Mouse (Mus musculus) liver, embryonic 11.5 days (tissue): Measurements from ENCODE around the gene Klhl32. TPM values are rescaled to one million over a fixed set of nuclear protein-coding genes. Genes with fewer than 3 reads are reported as not detected.

Source experiments
- ATAC-seq: fragments of 200-750 bp; cut with Nextera tagmentation; replicated peaks from 2 replicates; pipeline ENCODE4 v1.8.0; 2017; ENCODE audit warnings: moderate number of reproducible peaks, mild to moderate bottlenecking, moderate TSS enrichment, moderate library complexity; ENCODE audit not compliant: low FRiP score
- DNase-seq: peaks from one replicate; pipeline ENCODE4 v3.0.0-alpha.2; 2017; ENCODE audit warnings: low spot score
- H3K27ac ChIP-seq: fragments of 300-500 bp; sonication (generic); 2 replicates; pipeline ENCODE4 v1.5.1; 2014; ENCODE audit warnings: mild to moderate bottlenecking, low read depth, low read length, control low read depth
- H3K27me3 ChIP-seq: fragments of 300-500 bp; sonication (generic); replicated peaks from 2 replicates; pipeline ENCODE4 v1.6.1; 2014; ENCODE audit warnings: low read length, mixed read lengths; ENCODE audit not compliant: control insufficient read depth, insufficient read depth
- H3K36me3 ChIP-seq: fragments of 300-500 bp; sonication (generic); 2 replicates; pipeline ENCODE4 v1.6.1; 2014; ENCODE audit warnings: mild to moderate bottlenecking, low read length, moderate library complexity, mixed read lengths; ENCODE audit not compliant: control insufficient read depth, insufficient read depth
- H3K4me1 ChIP-seq: fragments of 300-500 bp; sonication (generic); replicated peaks from 2 replicates; pipeline ENCODE4 v1.6.1; 2014; ENCODE audit warnings: low read length, mixed read lengths; ENCODE audit not compliant: control insufficient read depth, insufficient read depth
- H3K4me2 ChIP-seq: fragments of 300-500 bp; sonication (generic); 2 replicates; pipeline ENCODE4 v1.6.1; 2014; ENCODE audit warnings: mild to moderate bottlenecking, control low read depth, moderate library complexity
- H3K4me3 ChIP-seq: fragments of 300-500 bp; sonication (generic); 2 replicates; pipeline ENCODE4 v1.5.1; 2014; ENCODE audit warnings: low read depth, low read length, control low read depth
- H3K9ac ChIP-seq: fragments of 300-500 bp; sonication (generic); 2 replicates; pipeline ENCODE4 v1.6.1; 2014; ENCODE audit warnings: low read depth, low read length, control low read depth
- H3K9me3 ChIP-seq: fragments of 300-500 bp; sonication (generic); 2 replicates; pipeline ENCODE4 v1.6.1; 2016; ENCODE audit warnings: low read length, inconsistent platforms, mixed read lengths; ENCODE audit not compliant: control insufficient read depth
- WGBS: fragments of 180-500 bp; shearing (Covaris S2); extraction: QIAGEN DNeasy Blood & Tissue Kit; methylation state at CpG from one replicate; pipeline ENCODE4 v1.1.7; 2014; 5-methylcytosine and 5-hydroxymethylcytosine counted together
- polyA plus RNA-seq: library from polyadenylated mRNA; unstranded; fragments of >200 nt; fragmentation: Nextera tagmentation; extraction: Ambion mirVana; gene quantifications from 2 replicates; pipeline ENCODE4 v1.2.1, GENCODE M21; 2014

Klhl32 gene
- polyA plus RNA-seq, 1 experiment from 2014 or later, result 0.51 TPM

DNA sequence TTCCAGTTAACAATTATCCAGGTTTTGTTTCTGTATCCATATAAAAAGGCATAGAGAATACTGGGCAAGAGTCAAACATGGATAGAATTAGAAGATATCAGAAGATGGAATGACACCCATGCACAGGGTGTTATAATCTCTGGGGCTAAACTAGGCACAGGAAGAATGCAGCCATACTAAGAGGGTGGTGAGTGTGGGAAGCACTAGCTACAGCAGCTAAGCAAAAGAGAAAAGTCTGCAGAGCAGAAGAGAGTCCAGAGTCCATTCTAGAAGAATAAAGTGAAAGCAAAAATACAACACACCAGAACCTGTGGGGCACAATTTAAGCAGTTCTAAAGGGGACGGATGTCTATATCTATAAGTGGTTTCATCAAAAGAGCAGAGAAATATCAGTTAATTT, 61.6 kb downstream of the Klhl32 start:
- H3K4me2 ChIP-seq, result no peak overlapping the region
- ATAC-seq, result no peak

GRCm38 (mm10) chr4:24785757-24786532, 65.0 kb downstream of the Klhl32 start:
- no peaks in the 10 kb centered on the region for H3K27me3 ChIP-seq
- H3K36me3 ChIP-seq, result no peaks in the 10 kb centered on the region
- H3K9me3 ChIP-seq, result no peaks in the 10 kb centered on the region
- no peak overlapping the region for H3K4me3 ChIP-seq
- no peak overlapping the region for H3K4me2 ChIP-seq
- DNase-seq (no peak), ATAC-seq (no peak)
- H3K27ac ChIP-seq, result no peak overlapping the region
- no peaks in the 10 kb centered on the region for H3K4me1 ChIP-seq
- H3K9ac ChIP-seq, result no peak overlapping the region
- 46% methylated on average over 7 of the region's 7 CpGs for WGBS

More for the DNA sequence above, 61.6 kb downstream of the Klhl32 start:
- no peak overlapping the region for H3K9ac ChIP-seq
- no peaks in the 10 kb centered on the region for H3K9me3 ChIP-seq
- no peak overlapping the region for H3K4me3 ChIP-seq
- 76% methylated on average over 1 of the region's 1 CpGs for WGBS
- H3K4me1 ChIP-seq, result no peaks in the 10 kb centered on the region
- no peak overlapping the region for H3K27ac ChIP-seq
- DNase-seq, result no peak
- no peaks in the 10 kb centered on the region for H3K27me3 ChIP-seq
- no peaks in the 10 kb centered on the region for H3K36me3 ChIP-seq

DNA sequence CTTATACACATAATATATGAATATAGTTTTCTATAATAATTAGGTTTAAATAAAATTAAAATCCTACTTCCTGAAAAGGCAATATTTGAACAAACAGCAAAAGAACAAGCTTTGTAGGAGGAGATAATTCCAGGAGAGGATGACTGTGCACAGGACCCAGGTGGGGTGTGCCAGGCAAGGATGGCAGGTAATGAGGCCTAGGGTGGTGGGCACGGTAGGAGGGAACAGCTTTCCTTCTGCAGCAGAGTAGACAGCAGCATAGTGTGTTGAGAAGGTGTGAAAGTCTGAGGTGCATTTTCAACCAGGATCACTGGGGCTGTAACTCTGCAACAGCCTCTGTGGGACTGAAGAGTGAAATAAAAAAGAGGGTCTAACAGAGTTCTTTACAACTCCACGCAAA, 85.0 kb downstream of the Klhl32 start:
- no peak for DNase-seq
- WGBS, result 70% methylated on average over 2 of the region's 2 CpGs
- Histone ChIP-seq H3K4me2 (no peak overlapping the region), H3K36me3 (no peaks in the 10 kb centered on the region), H3K4me1 (no peaks in the 10 kb centered on the region), H3K9ac (no peak overlapping the region), H3K9me3 (no peaks in the 10 kb centered on the region; the same call in 1 of the 2 replicates), H3K27ac (no peak overlapping the region), H3K27me3 (no peaks in the 10 kb centered on the region), H3K4me3 (no peak overlapping the region)
- no peak for ATAC-seq

GRCm38 (mm10) chr4:24765469-24765868, 85.5 kb downstream of the Klhl32 start:
- no peaks in the 10 kb centered on the region for H3K27me3 ChIP-seq
- no peaks in the 10 kb centered on the region for H3K36me3 ChIP-seq
- H3K4me2 ChIP-seq, result no peak overlapping the region
- H3K4me1 ChIP-seq, result no peaks in the 10 kb centered on the region
- H3K9ac ChIP-seq, result no peak overlapping the region
- 57% methylated on average over 3 of the region's 3 CpGs for WGBS
- H3K4me3 ChIP-seq, result no peak overlapping the region
- no peak for ATAC-seq
- no peaks in the 10 kb centered on the region for H3K9me3 ChIP-seq
- DNase-seq, result no peak
- no peak overlapping the region for H3K27ac ChIP-seq

DNA sequence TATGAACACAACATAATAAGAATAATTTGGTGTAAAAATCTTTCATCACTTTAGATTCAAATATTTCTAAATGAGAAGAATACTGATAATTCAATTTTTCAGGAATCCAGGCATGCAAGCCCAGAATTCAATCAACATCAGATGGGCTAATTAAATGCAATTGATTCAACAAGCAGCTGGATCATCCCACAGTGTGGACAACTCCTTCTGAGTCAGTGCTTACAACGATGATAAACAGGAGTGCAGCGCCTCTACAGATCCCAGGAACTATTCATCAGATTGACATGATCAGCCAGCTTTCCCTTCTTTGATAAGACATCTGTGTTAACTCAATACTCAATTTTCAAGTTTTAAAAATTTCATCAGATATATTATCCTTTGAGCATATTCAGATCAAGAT, 86.4 kb downstream of the Klhl32 start:
- 71% methylated on average over 2 of the region's 2 CpGs for WGBS
- DNase-seq (no peak), ATAC-seq (no peak)
- H3K4me3 ChIP-seq, result no peak overlapping the region
- H3K36me3 ChIP-seq, result no peaks in the 10 kb centered on the region
- H3K4me2 ChIP-seq, result no peak overlapping the region
- no peak overlapping the region for H3K27ac ChIP-seq
- H3K4me1 ChIP-seq, result no peaks in the 10 kb centered on the region
- H3K9ac ChIP-seq, result no peak overlapping the region
- H3K9me3 ChIP-seq, result no peaks in the 10 kb centered on the region
- no peaks in the 10 kb centered on the region for H3K27me3 ChIP-seq

DNA sequence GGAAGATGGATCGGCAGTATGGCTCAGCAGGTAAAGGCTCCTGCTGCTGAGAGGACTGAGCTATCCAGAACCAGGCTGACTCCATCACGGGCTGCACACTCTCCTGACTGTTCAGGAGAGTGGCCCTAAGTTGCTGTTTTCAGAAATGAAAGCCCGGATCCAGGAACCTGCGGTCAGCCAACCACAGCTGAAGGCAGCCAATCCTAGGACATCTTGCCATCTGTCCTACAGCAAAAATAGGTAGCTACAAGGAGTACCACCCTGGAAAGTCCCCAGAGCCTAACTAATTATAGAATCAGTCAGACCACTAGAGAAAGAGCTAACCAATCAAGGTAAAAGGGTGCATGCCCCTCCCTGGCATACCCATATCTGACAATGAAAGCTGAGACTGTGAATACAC, 87.5 kb downstream of the Klhl32 start:
- ATAC-seq (no peak), DNase-seq (no peak)
- Histone ChIP-seq H3K4me3 (no peak overlapping the region), H3K4me1 (no peaks in the 10 kb centered on the region), H3K9ac (no peak overlapping the region), H3K27ac (no peak overlapping the region), H3K4me2 (no peak overlapping the region), H3K27me3 (no peaks in the 10 kb centered on the region), H3K36me3 (no peaks in the 10 kb centered on the region), H3K9me3 (no peaks in the 10 kb centered on the region)
- WGBS, result 79% methylated on average over 4 of the region's 4 CpGs

DNA sequence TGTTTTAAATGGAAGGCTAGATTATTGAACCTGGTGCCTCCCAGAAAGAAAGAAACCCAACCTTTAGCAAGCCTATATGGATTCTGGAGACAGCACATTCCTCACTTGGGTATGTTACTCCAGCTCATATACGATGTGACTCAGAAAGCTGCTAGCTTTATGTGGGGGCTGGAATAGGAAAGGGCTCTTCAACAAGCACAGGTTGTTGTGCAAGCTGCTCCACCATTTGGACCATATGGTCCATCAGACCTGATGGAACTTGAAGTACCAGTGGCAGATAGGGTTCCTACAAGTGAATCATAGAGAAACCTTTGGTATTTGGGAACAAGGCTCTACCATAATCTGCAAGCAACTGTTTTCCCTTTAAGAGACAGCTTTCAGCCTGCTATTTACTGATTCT, 92.0 kb downstream of the Klhl32 start:
- WGBS, result 81% methylated on average over 1 of the region's 1 CpGs
- Histone ChIP-seq H3K4me3 (no peak overlapping the region), H3K4me1 (no peaks in the 10 kb centered on the region), H3K9me3 (no peaks in the 10 kb centered on the region), H3K27ac (no peak overlapping the region), H3K36me3 (no peaks in the 10 kb centered on the region), H3K9ac (no peak overlapping the region), H3K27me3 (no peaks in the 10 kb centered on the region), H3K4me2 (no peak overlapping the region)
- DNase-seq (no peak), ATAC-seq (no peak)

DNA sequence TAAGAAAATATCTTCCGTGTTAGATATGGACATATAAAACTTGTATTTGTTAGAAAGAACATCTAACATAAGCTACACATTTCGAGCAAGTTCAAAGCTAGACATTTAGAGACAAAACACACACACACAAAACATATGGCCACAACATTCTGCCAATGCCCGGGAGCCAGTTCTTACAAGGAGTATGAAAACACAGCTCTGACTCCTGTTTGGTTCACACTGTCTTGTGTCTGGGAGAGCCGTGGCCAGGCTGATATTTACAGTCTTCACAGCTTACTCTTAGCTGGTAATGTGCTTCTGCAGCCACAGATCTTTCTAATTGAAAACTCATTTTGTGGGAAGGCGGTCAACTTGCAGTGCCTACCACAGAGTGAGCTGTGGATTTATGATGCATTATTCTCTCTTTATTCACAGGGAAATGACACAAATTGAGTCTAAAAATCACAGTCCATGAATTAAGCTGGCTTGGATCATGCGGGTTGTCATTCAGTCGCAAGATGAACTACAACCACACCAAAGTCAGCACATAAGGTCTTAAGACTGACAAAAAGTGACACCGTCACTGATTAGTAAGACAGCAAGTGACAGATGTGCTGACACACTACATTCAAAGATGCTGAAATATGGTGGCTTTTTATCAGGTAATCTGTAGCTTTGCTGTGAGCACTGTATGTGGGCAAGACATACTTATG, 98.3 kb downstream of the Klhl32 start:
- ATAC-seq, result no peak
- 76% methylated on average over 8 of the region's 8 CpGs for WGBS
- no peaks in the 10 kb centered on the region for H3K9me3 ChIP-seq

DNA sequence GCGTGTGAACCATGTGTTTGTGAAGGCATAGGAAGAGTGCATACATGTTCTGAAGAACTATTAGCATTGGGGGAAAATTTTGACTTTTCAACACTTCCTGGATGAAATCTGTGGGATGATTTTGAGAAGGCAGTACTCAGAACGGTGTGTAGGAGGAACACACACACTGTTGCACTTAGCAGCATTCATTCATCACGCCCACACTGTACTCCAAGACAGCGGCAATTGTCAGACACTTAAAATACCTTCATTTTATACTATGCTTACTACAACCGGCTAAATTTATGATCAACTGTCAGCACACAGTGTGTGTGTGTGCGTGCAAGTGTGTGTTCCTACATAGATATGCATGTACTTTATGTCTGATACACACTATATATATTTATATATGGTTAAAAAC, 113.8 kb downstream of the Klhl32 start:
- 83% methylated on average over 6 of the region's 6 CpGs for WGBS
- Histone ChIP-seq H3K27ac (no peak overlapping the region), H3K4me1 (no peaks in the 10 kb centered on the region), H3K27me3 (no peaks in the 10 kb centered on the region), H3K4me3 (no peak overlapping the region), H3K9ac (no peak overlapping the region), H3K4me2 (no peak overlapping the region), H3K9me3 (no peaks in the 10 kb centered on the region), H3K36me3 (no peaks in the 10 kb centered on the region)
- no peak for DNase-seq
- no peak for ATAC-seq

More for the DNA sequence above, 98.3 kb downstream of the Klhl32 start:
- H3K27ac ChIP-seq, result no peak overlapping the region
- no peaks in the 10 kb centered on the region for H3K4me1 ChIP-seq
- H3K36me3 ChIP-seq, result no peaks in the 10 kb centered on the region
- H3K4me3 ChIP-seq, result no peak overlapping the region
- no peak overlapping the region for H3K9ac ChIP-seq
- no peak overlapping the region for H3K4me2 ChIP-seq
- no peak for DNase-seq
- no peaks in the 10 kb centered on the region for H3K27me3 ChIP-seq
